Mouse (Mus musculus): ENCODE data around the gene P2rx7. TPM values are rescaled to one million over a fixed set of nuclear protein-coding genes. Genes with fewer than 3 reads are reported as not detected.

Gene P2rx7
- polyA plus RNA-seq, 1 experiment from 2014 or later, result 2.2 TPM

DNA sequence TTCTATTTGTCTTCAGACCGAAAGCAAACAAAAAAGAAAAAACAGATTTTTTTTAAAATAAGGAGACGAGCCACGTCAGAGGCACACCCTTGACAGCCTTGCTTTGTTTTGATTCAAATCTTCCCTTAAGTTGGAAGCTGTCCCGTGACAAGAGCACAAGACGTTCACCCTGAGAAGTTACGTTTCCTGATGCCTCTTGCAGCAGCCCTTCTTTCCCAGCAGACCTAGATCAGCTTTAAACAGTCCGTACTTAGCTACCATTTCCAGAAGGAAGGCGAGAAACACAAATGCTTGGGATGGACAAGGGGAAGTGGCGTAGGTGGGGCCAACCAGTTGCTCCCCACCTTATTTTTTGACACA is 55.0 kb downstream of the P2rx7 start:
- Histone ChIP-seq H3K9me3 (no peaks in the 10 kb centered on the region), H3K4me2 (no peak overlapping the region), H3K27ac (no peak overlapping the region), H3K27me3 (no peaks in the 10 kb centered on the region), H3K4me1 (no peaks in the 10 kb centered on the region), H3K9ac (no peak overlapping the region), H3K36me3 (no peaks in the 10 kb centered on the region), H3K4me3 (no peak overlapping the region)
- WGBS, result 76% methylated on average over 9 of the region's 9 CpGs
- no peak for ATAC-seq (ENCODE audit: insufficient number of reproducible peaks, low FRiP score, low TSS enrichment, low read depth)

DNA sequence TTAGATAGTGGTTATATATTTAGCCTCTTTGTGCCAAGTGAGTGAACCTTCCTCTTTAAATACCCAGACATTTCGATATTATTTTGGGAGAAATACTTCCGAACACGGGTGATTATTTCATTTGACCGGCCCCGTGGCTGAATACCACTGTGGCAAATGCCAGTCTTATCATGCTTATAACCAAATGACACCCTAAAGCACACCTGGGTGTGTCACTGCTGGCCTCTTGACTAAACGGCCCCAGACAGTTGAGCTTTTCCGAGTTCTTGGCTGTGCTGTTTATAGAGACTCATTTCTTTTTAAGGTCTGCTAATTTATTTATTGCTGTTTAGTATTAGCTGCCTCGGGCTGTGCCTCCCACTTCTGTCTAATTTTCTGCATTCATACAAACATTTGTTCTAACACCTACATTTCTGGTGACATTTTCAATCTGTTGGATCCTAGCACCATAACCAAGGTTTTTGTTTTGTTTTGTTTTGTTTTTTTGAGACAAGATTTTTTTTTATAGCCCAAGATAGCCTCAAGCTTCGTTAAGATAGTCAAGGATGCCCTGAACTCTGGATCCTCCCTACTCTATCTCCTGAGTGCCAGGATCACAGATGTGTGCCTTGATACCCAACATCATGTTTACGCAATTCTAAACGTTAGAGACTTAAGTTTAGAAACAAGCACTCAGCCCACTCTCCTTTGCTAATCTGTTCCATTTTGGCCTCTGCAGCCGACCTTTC is 56.6 kb downstream of the P2rx7 start:
- H3K27me3 ChIP-seq, result no peaks in the 10 kb centered on the region
- H3K4me3 ChIP-seq, result no peak overlapping the region
- no peaks in the 10 kb centered on the region for H3K9me3 ChIP-seq
- no peaks in the 10 kb centered on the region for H3K36me3 ChIP-seq
- H3K27ac ChIP-seq, result no peak overlapping the region
- no peak for ATAC-seq (ENCODE audit: insufficient number of reproducible peaks, low FRiP score, low TSS enrichment, low read depth)
- H3K9ac ChIP-seq, result no peak overlapping the region
- no peak overlapping the region for H3K4me2 ChIP-seq
- H3K4me1 ChIP-seq, result no peaks in the 10 kb centered on the region
- 59% methylated on average over 12 of the region's 12 CpGs for WGBS

DNA sequence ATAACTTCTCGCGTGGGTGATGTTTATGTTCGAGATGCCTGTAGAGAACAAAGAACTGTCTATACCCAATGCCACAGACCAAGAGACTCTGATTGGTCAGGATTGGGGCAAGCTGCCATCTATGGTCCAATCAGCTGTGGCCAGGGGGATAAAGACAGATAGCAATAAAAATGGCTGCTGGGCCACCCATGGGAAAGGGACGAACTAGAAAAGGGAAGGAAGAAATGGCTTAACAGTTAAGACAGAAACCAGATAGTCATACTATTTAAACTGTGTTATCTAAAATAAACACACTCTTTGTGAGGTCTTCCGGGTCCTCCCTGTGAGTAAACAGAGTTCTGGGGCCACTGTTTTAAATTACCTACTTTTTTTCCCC is 57.1 kb downstream of the P2rx7 start:
- Histone ChIP-seq H3K4me1 (no peaks in the 10 kb centered on the region), H3K4me3 (no peak overlapping the region), H3K27me3 (no peaks in the 10 kb centered on the region), H3K9me3 (no peaks in the 10 kb centered on the region), H3K4me2 (no peak overlapping the region), H3K9ac (no peak overlapping the region), H3K27ac (no peak overlapping the region), H3K36me3 (no peaks in the 10 kb centered on the region)
- ATAC-seq (ENCODE audit: insufficient number of reproducible peaks, low FRiP score, low TSS enrichment, low read depth), result no peak
- 58% methylated on average over 5 of the region's 5 CpGs for WGBS

DNA sequence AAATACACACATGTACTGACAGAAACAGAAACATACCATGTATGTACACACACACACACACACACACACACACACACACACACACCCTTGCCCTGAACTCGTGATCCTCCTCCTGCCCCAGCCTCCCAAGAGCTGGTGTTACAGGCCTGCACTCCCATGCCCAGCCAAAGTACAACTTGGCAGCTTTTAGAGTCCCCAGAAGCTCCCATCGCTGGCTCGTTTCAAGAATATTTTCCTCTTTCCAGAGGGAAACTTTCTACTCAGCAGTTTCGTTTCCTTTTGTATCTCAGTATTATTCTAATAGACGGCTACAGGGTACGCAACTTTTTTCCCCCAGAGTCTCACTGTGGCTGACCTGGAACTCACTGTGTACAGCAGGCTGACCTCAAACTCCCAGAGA is 58.4 kb downstream of the P2rx7 start:
- Histone ChIP-seq H3K4me1 (peaks cover 7% of the 10 kb centered on the region), H3K4me2 (no peak overlapping the region), H3K9ac (no peak overlapping the region), H3K4me3 (no peak overlapping the region), H3K36me3 (no peaks in the 10 kb centered on the region), H3K9me3 (no peaks in the 10 kb centered on the region), H3K27me3 (no peaks in the 10 kb centered on the region), H3K27ac (no peak overlapping the region)
- no peak for ATAC-seq (ENCODE audit: insufficient number of reproducible peaks, low FRiP score, low TSS enrichment, low read depth)
- 67% methylated on average over 6 of the region's 6 CpGs for WGBS

DNA sequence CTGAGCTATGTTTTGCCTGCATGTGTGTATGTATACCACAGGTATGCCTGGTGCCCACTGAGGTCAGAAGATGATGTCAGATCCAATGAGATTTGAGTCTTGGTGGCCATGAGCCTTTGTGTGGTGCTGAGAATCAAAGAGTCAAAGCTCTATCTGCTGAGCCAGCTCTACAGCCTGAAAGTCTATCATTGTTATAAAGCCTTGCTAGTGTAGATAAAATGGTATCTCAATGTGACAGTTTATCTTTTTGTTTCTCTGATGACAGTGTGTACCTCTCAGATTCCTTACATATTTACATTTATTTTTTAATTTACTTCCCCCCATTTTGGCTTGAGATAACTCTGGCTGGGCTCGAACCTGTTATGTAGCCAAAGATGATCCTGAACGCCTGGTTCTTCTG is 59.9 kb downstream of the P2rx7 start:
- Histone ChIP-seq H3K36me3 (no peaks in the 10 kb centered on the region), H3K4me1 (peaks cover 14% of the 10 kb centered on the region), H3K9me3 (no peaks in the 10 kb centered on the region), H3K27me3 (no peaks in the 10 kb centered on the region), H3K27ac (no peak overlapping the region), H3K4me3 (no peak overlapping the region), H3K4me2 (no peak overlapping the region), H3K9ac (no peak overlapping the region)
- 72% methylated on average over 2 of the region's 2 CpGs for WGBS
- ATAC-seq (ENCODE audit: insufficient number of reproducible peaks, low FRiP score, low TSS enrichment, low read depth), result no peak

DNA sequence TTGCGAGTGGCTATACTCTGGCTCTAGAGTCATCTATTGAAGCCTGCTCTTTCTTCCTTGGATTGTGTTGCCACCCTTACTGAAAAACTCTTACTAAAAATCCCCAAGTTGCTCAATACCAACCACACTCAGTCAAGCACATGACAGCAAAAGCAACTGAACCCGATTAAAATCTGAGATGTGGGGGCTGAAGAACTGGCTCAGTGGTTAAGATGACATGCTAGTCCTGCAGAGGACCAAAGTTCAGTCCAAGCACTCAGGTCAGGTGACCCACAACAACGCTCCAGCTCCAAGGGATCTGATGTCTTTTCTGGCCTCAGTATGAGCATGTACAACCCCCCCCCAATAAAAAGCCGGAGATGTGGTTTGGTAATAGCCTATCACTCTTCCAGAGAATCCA is 60.9 kb downstream of the P2rx7 start:
- H3K9me3 ChIP-seq, result no peaks in the 10 kb centered on the region
- ATAC-seq (ENCODE audit: insufficient number of reproducible peaks, low FRiP score, low TSS enrichment, low read depth), result no peak

DNA sequence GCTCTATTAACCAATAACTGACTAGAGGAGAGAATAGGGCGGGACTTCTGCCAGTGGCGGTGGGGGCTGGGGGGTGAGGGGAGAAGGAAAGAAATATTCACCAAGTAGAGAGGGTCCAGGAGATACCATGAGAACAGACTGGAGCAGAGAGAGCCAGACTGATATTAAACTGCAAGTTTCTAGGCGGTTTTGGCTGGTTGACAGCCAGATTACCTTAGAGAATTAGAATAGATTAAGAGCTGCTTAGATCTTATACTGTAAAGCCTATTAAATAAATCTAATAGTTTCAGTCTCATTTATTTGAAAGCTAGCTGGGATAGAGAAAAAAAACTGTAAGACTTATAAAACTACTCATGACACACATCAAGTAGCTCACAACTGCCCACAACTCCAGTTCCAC is 61.5 kb downstream of the P2rx7 start:
- Histone ChIP-seq H3K4me2 (no peak overlapping the region), H3K4me3 (no peak overlapping the region), H3K27me3 (no peaks in the 10 kb centered on the region), H3K9me3 (no peaks in the 10 kb centered on the region), H3K36me3 (no peaks in the 10 kb centered on the region), H3K27ac (no peak overlapping the region), H3K4me1 (peaks cover 14% of the 10 kb centered on the region), H3K9ac (no peak overlapping the region)
- 70% methylated on average over 3 of the region's 3 CpGs for WGBS
- ATAC-seq (ENCODE audit: insufficient number of reproducible peaks, low FRiP score, low TSS enrichment, low read depth), result no peak

More for the DNA sequence above, 60.9 kb downstream of the P2rx7 start:
- Histone ChIP-seq H3K36me3 (no peaks in the 10 kb centered on the region), H3K27me3 (no peaks in the 10 kb centered on the region), H3K4me3 (no peak overlapping the region), H3K9ac (no peak overlapping the region), H3K4me2 (no peak overlapping the region), H3K27ac (no peak overlapping the region), H3K4me1 (peaks cover 14% of the 10 kb centered on the region)
- WGBS, result 84% methylated on average over 4 of the region's 4 CpGs

DNA sequence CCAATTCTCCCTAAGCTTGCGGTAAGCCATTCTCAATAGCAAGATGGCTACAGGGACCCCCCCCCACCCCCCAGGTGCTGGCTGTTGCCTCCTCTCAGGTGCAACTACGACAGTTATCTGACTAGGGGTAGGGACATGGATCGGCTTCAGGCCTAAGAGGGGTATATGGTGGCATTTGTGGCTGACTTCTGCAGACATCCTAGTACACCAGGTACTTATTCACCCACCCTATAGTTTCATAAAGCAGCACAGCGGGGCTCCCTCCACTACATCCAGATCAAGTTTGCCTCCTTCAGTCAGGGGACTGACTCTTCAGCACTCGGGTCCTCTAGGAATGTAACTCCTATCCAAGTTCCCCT is 63.2 kb downstream of the P2rx7 start:
- no peaks in the 10 kb centered on the region for H3K27me3 ChIP-seq
- H3K36me3 ChIP-seq, result no peaks in the 10 kb centered on the region
- H3K4me1 ChIP-seq, result peaks cover 14% of the 10 kb centered on the region
- WGBS, result 36% methylated on average over 5 of the region's 5 CpGs
- no peaks in the 10 kb centered on the region for H3K9me3 ChIP-seq
- H3K4me3 ChIP-seq, result peak overlapping the region; percentile 67
- H3K27ac ChIP-seq, result peak overlapping the region; percentile 85
- no peak for ATAC-seq (ENCODE audit: insufficient number of reproducible peaks, low FRiP score, low TSS enrichment, low read depth)
- peak overlapping the region; percentile 76 for H3K4me2 ChIP-seq
- peak overlapping the region; percentile 41 for H3K9ac ChIP-seq

DNA sequence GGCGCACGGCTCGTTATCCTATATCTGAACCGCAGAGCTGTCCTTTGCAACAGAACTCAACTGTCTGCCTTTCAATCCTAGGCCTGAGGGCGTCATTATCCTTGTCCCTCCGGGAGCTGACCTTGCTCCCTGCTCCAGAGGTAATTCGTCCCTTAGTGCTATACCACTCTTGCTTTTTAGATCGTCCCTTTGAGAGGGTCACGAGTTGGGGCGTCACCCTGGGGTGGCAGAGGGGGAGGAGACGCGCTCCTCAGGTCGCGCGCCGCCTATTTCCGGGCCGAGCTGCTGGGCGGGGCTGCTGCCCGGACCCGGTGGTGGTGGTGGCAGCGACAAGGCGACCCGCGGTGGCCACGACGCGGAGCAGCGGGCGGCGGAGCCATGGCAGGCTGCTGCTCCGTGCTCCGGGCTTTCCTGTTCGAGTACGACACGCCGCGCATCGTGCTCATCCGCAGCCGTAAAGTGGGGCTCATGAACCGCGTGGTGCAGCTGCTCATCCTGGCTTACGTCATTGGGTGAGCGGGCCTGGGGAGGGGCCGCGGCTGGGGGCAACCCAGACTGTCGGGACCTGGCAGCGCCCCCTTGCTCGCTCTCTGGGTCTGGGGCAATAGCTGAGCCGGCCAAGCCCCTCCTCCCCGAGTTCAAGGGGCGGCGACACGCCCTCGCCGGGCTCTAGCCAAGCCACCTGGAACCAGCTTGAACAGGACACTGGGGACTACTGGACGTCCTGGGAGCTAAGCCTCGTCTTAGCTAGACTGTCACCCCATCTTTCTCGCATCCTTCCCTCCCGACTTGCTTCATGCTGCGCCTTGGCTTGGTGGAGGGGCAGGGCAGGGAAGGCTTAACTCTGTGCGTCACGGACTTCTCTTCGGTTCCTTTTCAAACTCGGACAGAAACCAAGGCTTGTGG is 63.8 kb downstream of the P2rx7 start, which contains the start of gene P2rx4:
TSS of gene P2rx4 (plus strand) at position 269 of the 906 bp plus-strand sequence.
- H3K9ac ChIP-seq, result peak within 1 kb of the TSS; percentile 41
- H3K9me3 ChIP-seq, result no peaks in the 10 kb centered on the region
- ATAC-seq (ENCODE audit: insufficient number of reproducible peaks, low FRiP score, low TSS enrichment, low read depth), result peak; percentile 84
- H3K4me1 ChIP-seq, result peaks cover 14% of the 10 kb centered on the region
- peak within 1 kb of the TSS; percentile 76 for H3K4me2 ChIP-seq
- H3K27ac ChIP-seq, result peak within 1 kb of the TSS; percentile 85
- no peaks in the 10 kb centered on the region for H3K36me3 ChIP-seq
- H3K27me3 ChIP-seq, result no peaks in the 10 kb centered on the region
- peak within 1 kb of the TSS; percentile 67 for H3K4me3 ChIP-seq
- under 1% methylated on average over 65 of the region's 66 CpGs for WGBS

DNA sequence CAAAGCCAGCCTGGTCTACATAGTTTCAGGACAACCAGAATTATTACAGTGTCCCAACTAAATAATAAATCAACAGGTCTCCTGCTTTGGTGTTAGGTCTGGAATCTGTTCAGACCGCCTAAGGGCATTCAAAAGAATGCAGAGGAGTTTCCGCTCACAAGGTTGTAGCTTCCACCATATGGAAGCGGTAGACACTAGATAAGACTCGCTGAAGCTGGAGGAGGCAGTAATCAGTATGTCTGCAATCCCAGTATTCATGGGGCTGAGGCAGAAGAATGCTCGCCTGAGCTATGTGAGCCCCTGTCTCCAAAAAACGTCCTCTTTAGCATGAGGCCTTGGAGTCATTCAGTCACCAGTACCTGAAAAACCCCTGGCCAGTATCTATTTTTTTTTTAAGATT is 65.1 kb downstream of the P2rx7 start:
- 57% methylated on average over 6 of the region's 6 CpGs for WGBS
- no peak for ATAC-seq (ENCODE audit: insufficient number of reproducible peaks, low FRiP score, low TSS enrichment, low read depth)
- H3K36me3 ChIP-seq, result no peaks in the 10 kb centered on the region
- peak overlapping the region; percentile 67; the same call in 1 of the 2 replicates for H3K4me3 ChIP-seq
- H3K9me3 ChIP-seq, result no peaks in the 10 kb centered on the region
- peaks cover 14% of the 10 kb centered on the region for H3K4me1 ChIP-seq
- no peaks in the 10 kb centered on the region for H3K27me3 ChIP-seq
- no peak overlapping the region for H3K27ac ChIP-seq
- H3K4me2 ChIP-seq, result no peak overlapping the region
- H3K9ac ChIP-seq, result no peak overlapping the region

DNA sequence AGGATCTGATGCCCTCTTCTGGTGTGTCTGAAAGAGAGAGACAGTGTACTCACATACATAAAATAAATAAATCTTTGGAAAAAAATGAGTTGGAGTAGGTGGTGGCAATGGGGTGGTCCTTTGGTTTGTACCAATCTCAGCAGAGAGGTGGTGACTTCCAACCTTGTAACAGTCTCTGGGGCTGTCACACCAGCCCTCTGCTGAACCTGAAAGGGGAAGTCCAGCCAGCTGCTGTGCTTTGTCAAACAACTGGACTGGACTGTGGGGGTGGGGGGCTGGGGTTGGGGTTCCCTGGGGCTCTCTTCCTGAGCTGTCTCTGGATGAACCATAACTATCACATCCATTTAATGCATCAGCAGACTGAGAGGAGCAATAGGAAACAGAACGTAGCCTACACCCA is 72.0 kb downstream of the P2rx7 start:
- Histone ChIP-seq H3K36me3 (0 out of 2 replicates have a peak, but pooled peaks cover 3% of the 10 kb centered on the region), H3K9ac (no peak overlapping the region)

DNA sequence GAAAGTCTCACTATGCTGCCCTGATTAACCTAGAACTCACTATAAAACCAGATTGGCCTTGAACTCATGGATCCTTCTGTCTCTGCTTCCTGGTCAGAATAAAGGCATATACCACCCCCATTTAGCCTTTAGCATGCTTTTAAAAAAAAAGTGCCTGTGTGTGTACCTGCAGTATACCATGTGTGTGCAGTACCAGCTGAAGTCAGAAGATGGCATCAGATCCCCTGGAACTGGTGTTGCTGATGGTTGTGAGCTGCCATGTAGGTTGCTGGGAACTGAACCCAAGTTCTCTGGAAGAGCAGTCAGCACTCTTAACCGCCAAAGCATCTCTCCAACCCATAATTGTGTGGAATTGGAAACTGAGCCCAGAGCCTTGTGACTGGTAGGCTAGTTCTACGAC is 73.1 kb downstream of the P2rx7 start:
- Histone ChIP-seq H3K9ac (no peak overlapping the region), H3K27me3 (no peaks in the 10 kb centered on the region)
- ATAC-seq (ENCODE audit: insufficient number of reproducible peaks, low FRiP score, low TSS enrichment, low read depth), result no peak

More for the DNA sequence above, 72.0 kb downstream of the P2rx7 start:
- 54% methylated on average over 1 of the region's 1 CpGs for WGBS
- Histone ChIP-seq H3K27me3 (no peaks in the 10 kb centered on the region), H3K4me3 (no peak overlapping the region), H3K27ac (no peak overlapping the region), H3K9me3 (no peaks in the 10 kb centered on the region), H3K4me1 (0 out of 2 replicates have a peak, but pooled peaks cover 4% of the 10 kb centered on the region), H3K4me2 (no peak overlapping the region)
- no peak for ATAC-seq (ENCODE audit: insufficient number of reproducible peaks, low FRiP score, low TSS enrichment, low read depth)

More for the DNA sequence above, 73.1 kb downstream of the P2rx7 start:
- Histone ChIP-seq H3K9me3 (no peaks in the 10 kb centered on the region), H3K4me3 (no peak overlapping the region), H3K4me2 (no peak overlapping the region), H3K4me1 (0 out of 2 replicates have a peak, but pooled peaks cover 4% of the 10 kb centered on the region), H3K27ac (no peak overlapping the region), H3K36me3 (0 out of 2 replicates have a peak, but pooled peaks cover 3% of the 10 kb centered on the region)
- 99% methylated on average over 2 of the region's 2 CpGs for WGBS
